Mouse (Mus musculus) adipocyte (in vitro differentiated cells): ENCODE results near the gene Fiz1.
A peak's percentile ranks its signal among the peaks of the same experiment; 100 is the strongest.
"Not testable (repeated sequence)": the region's sequence is repeated elsewhere in the genome, so short reads cannot be mapped to it uniquely, and the experiment has no call there.

Source experiments
- DNase-seq: peaks from one replicate; pipeline ENCODE4 v3.0.0-alpha.2; 2016; ENCODE audit warnings: low spot score

Gene Fiz1

DNA sequence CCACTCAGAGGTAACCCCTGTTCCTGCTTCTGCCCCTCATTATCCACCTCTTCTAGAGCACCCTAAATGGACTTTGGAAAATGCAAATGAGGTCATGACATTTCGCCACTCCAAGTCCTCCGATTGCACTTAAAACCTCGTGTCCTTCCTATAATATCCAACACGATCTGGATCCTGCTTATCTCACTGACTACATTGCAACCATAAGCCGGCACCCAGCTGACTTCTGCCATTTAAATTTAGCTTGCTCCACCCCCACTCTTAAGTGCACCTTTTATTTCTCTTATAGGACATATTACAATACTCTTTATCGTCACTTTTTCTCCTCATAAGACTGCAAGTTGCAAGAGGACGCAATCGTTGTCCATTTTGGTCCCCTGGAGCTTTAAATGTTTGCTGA lies 23.0 kb upstream of the Fiz1 start:
- DNase-seq: no peak

GRCm38 (mm10) chr7:5037026-5037425 lies 22.5 kb upstream of the Fiz1 start:
- DNase-seq: no peak

GRCm38 (mm10) chr7:5036136-5036535 lies 21.6 kb upstream of the Fiz1 start:
- DNase-seq: no peak

DNA sequence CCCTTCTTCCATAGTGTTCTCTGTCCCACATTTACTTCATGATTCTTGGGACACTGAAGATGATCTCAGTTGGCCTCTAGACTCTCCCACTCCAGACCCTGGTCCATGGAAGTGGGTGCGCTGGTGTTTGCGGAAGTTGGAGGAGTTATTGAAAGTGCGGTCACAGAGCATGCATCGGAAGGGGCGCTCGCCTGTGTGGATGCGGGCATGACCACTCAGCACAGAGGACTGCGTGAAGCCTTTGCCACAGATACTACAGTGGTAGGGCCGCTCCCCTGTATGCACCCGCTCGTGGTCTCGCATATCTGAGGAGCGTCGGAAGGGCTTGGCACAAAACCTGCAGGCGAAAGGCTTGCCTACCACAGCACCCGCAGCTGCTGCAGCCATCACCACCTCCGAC lies 21.1 kb upstream of the Fiz1 start:
- DNase-seq: no peak

DNA sequence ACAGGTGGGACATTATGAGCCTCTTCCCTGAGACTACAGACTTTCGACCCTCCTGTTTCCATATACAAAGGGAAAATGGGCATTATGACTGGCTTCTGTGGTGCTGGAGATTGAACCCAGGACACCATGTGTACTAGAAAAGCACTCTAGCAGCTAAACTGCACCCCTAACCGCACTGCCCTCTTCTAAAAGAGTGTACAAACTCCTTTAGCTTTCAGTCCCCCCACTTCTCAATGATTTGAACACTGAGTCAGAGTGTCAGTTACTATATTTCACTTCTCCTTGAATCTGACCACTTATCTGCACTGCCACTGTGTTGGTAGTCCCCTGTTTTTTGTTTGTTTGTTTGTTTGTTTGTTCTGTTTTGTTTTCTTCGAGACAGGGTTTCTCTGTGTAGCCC lies 19.3 kb upstream of the Fiz1 start, which contains the start of gene 4632433K11Rik:
Gene 4632433K11Rik, plus strand, starts transcription at position 301 of the 400 bp plus-strand sequence.
- DNase-seq: no peak

DNA sequence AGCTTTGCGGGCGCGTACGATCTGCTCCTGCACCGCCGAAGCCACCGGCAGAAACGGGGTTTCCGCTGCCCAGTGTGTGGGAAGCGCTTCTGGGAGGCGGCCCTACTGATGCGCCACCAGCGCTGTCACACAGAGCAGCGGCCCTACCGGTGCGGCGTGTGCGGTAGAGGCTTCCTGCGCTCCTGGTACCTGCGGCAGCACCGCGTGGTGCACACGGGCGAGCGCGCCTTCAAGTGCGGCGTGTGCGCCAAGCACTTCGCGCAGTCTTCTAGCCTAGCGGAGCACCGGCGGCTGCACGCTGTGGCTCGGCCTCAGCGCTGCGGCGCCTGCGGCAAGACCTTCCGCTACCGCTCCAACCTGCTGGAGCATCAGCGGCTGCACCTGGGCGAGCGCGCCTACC lies 17.0 kb upstream of the Fiz1 start:
- no peak for DNase-seq

DNA sequence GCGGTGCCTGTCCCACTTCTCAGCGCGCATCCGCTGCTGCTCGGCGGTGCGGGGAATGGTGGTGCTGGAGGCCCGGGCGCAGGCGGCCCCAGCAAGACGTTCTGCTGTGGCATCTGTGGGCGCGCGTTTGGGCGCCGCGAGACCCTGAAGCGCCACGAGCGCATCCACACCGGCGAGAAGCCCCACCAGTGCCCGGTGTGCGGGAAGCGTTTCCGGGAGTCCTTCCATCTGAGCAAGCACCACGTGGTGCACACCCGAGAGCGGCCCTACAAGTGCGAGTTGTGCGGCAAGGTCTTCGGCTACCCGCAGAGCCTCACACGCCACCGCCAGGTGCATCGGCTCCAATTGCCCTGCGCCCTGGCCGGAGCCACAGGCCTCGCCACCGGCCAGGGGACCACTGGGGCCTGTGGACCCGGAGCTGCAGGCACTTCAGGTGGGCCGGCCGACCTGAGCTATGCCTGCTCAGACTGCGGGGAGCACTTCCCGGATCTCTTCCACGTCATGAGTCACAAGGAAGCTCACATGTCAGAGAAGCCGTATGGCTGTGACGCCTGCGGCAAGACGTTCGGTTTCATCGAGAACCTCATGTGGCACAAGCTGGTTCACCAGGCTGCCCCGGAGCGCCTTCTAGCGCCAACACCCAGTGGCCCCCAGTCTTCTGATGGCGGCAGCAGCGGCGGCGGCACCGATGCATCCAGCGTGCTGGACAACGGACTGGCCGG lies 16.2 kb upstream of the Fiz1 start:
- DNase-seq: no peak

- DNase-seq: no peak
These were observed 15.4 kb upstream of the Fiz1 start for GRCm38 (mm10) chr7:5029946-5030345.

DNA sequence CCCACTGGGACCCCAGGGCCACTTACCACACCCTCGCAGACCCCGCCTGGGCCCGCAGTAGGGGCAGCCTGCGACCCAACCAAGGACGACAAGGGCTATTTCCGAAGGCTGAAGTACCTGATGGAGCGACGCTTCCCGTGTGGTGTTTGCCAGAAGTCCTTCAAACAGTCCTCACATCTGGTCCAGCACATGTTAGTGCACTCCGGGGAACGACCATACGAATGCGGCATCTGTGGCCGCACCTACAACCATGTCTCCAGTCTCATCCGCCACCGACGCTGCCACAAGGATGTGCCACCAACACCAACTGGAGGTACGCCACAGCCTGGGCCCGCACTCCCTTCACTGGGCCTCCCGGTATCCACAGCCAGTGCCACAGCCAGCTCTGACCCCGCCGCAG lies 15.0 kb upstream of the Fiz1 start:
- no peak for DNase-seq

DNA sequence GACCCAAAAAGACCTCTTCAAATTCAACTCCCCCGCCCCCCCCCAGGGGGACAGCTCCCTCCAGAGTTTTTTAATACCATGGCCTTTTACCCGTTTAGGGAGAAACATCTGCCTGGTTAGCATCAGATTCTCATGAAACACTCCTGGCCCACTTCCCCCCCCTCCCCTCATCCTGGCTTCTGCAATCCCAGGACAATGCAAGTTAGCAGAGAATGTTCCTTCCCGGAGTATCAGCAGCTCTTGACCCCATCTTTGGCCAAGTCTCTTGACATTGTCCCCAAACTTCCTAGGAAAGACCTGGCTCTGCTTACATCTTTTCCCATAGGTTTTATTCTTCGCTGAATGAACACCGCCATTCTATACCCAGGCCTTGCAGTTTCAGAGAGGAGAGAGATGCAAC lies 6.7 kb upstream of the Fiz1 start:
- peak; percentile 50 for DNase-seq

- peak; percentile 25 for DNase-seq
These were observed 6.2 kb upstream of the Fiz1 start for GRCm38 (mm10) chr7:5020685-5021084.

- DNase-seq: peak; percentile 97
These were observed 5.6 kb upstream of the Fiz1 start, which contains the start of the genes Zfp865 and Ccdc106 for GRCm38 (mm10) chr7:5020000-5020681. Gene Zfp865, plus strand, starts transcription at chr7:5020376. Gene Ccdc106, plus strand, starts transcription at chr7:5020553.

GRCm38 (mm10) chr7:5019576-5019975 lies 5.1 kb upstream of the Fiz1 start:
- DNase-seq: not testable (repeated sequence)

GRCm38 (mm10) chr7:5017931-5018330 lies 3.4 kb upstream of the Fiz1 start:
- no peak for DNase-seq

DNA sequence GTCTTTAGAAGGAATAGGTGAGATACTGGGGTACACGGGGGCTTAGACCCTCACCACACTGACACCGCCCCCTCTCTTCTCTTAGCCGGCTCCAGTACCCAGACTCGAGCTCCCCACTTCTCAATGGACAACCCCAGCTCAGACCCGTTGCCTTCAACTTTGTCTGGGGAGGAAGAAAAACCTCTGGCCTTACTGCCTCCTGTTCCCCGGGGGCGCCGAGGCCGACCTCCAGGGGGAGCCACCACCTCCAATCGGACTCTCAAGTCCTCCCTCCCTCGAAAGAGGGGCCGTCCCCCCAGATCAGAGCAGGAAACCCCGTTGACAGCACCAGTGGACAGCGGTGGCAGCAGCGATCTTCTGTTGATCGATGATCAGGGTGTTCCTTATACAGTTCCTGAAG lies 2.9 kb upstream of the Fiz1 start:
- no peak for DNase-seq

GRCm38 (mm10) chr7:5016920-5017319 lies 2.4 kb upstream of the Fiz1 start:
- DNase-seq: no peak

- DNase-seq: peak; percentile 33
These were observed 1.6 kb upstream of the Fiz1 start for GRCm38 (mm10) chr7:5016057-5016456.

- peak; percentile 92 for DNase-seq
These were observed 863 bp upstream of the Fiz1 start, which contains the start of gene Gm44973 for GRCm38 (mm10) chr7:5015118-5016001. Gene Gm44973, plus strand, starts transcription at chr7:5015496.

GRCm38 (mm10) chr7:5012681-5013513 lies 1.6 kb downstream of the Fiz1 start:
- no peak for DNase-seq

DNA sequence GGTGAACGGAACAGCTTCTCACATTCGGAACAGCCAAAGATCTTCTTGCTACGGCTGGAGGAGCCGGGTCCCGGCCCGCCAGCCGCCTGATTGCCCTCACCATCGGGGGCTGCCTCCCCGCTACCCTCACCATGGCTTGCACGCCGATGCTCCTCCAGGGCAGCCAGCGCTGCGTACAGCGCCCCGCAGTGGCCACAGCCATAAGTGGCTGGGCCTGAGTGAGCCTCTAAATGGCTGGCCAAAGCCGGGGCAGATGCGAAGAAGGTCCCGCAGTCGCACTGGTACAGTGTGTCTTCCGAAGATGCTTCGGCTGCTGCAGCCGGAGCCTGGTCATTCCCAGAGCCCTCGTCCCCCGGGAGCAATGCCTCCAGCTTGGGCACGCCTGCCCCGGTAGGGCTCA lies 6.3 kb downstream of the Fiz1 start:
- DNase-seq: no peak

- not testable (repeated sequence) for DNase-seq
These were observed 11.6 kb downstream of the Fiz1 start for GRCm38 (mm10) chr7:5002876-5003275.

DNA sequence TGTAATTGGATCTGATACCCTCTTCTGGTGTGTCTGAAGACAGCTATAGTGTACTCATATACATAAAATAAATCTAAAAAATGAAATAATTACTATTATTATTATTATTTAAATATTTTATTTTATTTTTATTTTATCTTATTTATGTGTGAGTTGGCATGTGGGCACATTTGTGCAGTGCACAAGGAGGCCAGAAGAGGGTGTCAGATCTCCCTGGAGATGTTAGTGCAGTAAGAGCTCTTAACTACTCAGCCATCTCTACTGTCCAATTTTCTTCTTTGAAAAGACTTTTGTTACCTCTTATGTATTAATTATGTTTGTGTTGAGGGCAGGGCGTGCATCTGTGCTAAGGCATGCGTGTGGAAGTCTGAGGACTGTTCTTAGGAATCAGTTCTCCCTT lies 14.6 kb downstream of the Fiz1 start:
- peak; percentile 28 for DNase-seq
